Mouse (Mus musculus): ENCODE results near the gene Ina. TPM values are rescaled to one million over a fixed set of nuclear protein-coding genes. Genes with fewer than 3 reads are reported as not detected.

Gene Ina
- total and polyA plus RNA-seq, 3 experiments: not detected

- DNase-seq (ENCODE audit: low read depth, low spot score): no peak
- H3K79me2 ChIP-seq (ENCODE audit: control insufficient read depth, insufficient read depth, low read length, poor library complexity): no peaks in the 10 kb centered on the region
- H3K36me3 ChIP-seq (ENCODE audit: control insufficient read depth in 1 of 2, insufficient read depth in 2 of 2, low read length in 2 of 2): no peaks in the 10 kb centered on the region
- no peaks in the 10 kb centered on the region for H3K4me1 ChIP-seq (ENCODE audit: control insufficient read depth in 1 of 2, insufficient read depth in 2 of 2, low read length in 2 of 2)
- no peak overlapping the region for H3K27ac ChIP-seq (ENCODE audit: control insufficient read depth, low read depth, low read length)
- no peak overlapping the region for H3K9ac ChIP-seq (ENCODE audit: control insufficient read depth, low read depth, low read length, poor library complexity, severe bottlenecking)
- TF ChIP-seq RCOR1 (IDR thresholded peaks at IDR 0.05; ENCODE audit: low read depth, low read length) (no peak), CTCF (IDR thresholded peaks at IDR 0.05 in 2 of 3, conservative IDR thresholded peaks at IDR 0.05 in 1 of 3; ENCODE audit: control insufficient read depth in 1 of 3, insufficient read depth in 1 of 3, low read depth in 2 of 3, low read length in 3 of 3, poor library complexity in 1 of 3, severe bottlenecking in 1 of 3) (no peak), GABPA (IDR thresholded peaks at IDR 0.05; ENCODE audit: low read depth, low read length) (no peak), ETS1 (IDR thresholded peaks at IDR 0.05; ENCODE audit: low read depth, low read length) (no peak), JUND (IDR thresholded peaks at IDR 0.05; ENCODE audit: low read depth, low read length) (no peak)
- no peak overlapping the region for H3K4me3 ChIP-seq (ENCODE audit: control insufficient read depth in 1 of 2, insufficient read depth in 1 of 2, low read depth in 2 of 2, low read length in 2 of 2)
- H3K27me3 ChIP-seq (ENCODE audit: control insufficient read depth in 1 of 2, insufficient read depth in 2 of 2, low read length in 2 of 2): peaks cover 0 to 7% of the 10 kb centered on the region in 2 experiments; a peak in 2 of 4 replicates
- H3K9me3 ChIP-seq (replicated peaks; ENCODE audit: insufficient read depth, low read length): no peaks in the 10 kb centered on the region
Observed at GRCm38 (mm10) chr19:47018330-47018729, 3.8 kb downstream of the Ina start.

- Histone ChIP-seq H3K27me3 (ENCODE audit: control insufficient read depth in 1 of 2, insufficient read depth in 2 of 2, low read length in 2 of 2) (peaks cover 0 to 7% of the 10 kb centered on the region in 2 experiments; a peak in 2 of 4 replicates), H3K36me3 (ENCODE audit: control insufficient read depth in 1 of 2, insufficient read depth in 2 of 2, low read length in 2 of 2) (no peaks in the 10 kb centered on the region), H3K27ac (ENCODE audit: control insufficient read depth, low read depth, low read length) (no peak overlapping the region), H3K79me2 (ENCODE audit: control insufficient read depth, insufficient read depth, low read length, poor library complexity) (no peaks in the 10 kb centered on the region), H3K4me3 (ENCODE audit: control insufficient read depth in 1 of 2, insufficient read depth in 1 of 2, low read depth in 2 of 2, low read length in 2 of 2) (no peak overlapping the region), H3K9ac (ENCODE audit: control insufficient read depth, low read depth, low read length, poor library complexity, severe bottlenecking) (no peak overlapping the region), H3K9me3 (replicated peaks; ENCODE audit: insufficient read depth, low read length) (no peaks in the 10 kb centered on the region), H3K4me1 (ENCODE audit: control insufficient read depth in 1 of 2, insufficient read depth in 2 of 2, low read length in 2 of 2) (no peaks in the 10 kb centered on the region)
- TF ChIP-seq CHD2 (IDR thresholded peaks at IDR 0.05; ENCODE audit: low read length): no peak
- no peak for TF ChIP-seq USF2 (IDR thresholded peaks at IDR 0.05; ENCODE audit: borderline replicate concordance in 1 of 2, insufficient read depth in 1 of 2, low read depth in 1 of 2, low read length in 2 of 2)
- no peak for TF ChIP-seq MAX (IDR thresholded peaks at IDR 0.05; ENCODE audit: low read length)
- TF ChIP-seq POLR2AphosphoS2 (IDR thresholded peaks at IDR 0.05; ENCODE audit: low read length): no peak
- TF ChIP-seq ZKSCAN1 (IDR thresholded peaks at IDR 0.05; ENCODE audit: low read depth, low read length): no peak
- no peak for TF ChIP-seq ZC3H11A (IDR thresholded peaks at IDR 0.05; ENCODE audit: low read depth, low read length)
- no peak for TF ChIP-seq MYB (IDR thresholded peaks at IDR 0.05; ENCODE audit: low read depth, low read length)
- no peak for TF ChIP-seq E2F4 (IDR thresholded peaks at IDR 0.05; ENCODE audit: borderline replicate concordance, low read depth, low read length)
- TF ChIP-seq JUND (IDR thresholded peaks at IDR 0.05; ENCODE audit: low read depth, low read length): no peak
- no peak for TF ChIP-seq TAL1 (IDR thresholded peaks at IDR 0.05; ENCODE audit: low read length)
- TF ChIP-seq ETS1 (IDR thresholded peaks at IDR 0.05; ENCODE audit: low read depth, low read length): no peak
- TF ChIP-seq ZNF384 (IDR thresholded peaks at IDR 0.05; ENCODE audit: low read depth, low read length): no peak
- no peak for TF ChIP-seq RCOR1 (IDR thresholded peaks at IDR 0.05; ENCODE audit: low read depth, low read length)
- TF ChIP-seq NRF1 (IDR thresholded peaks at IDR 0.05; ENCODE audit: insufficient read depth, low read depth, low read length, poor library complexity, severe bottlenecking): no peak
- no peak for TF ChIP-seq EP300 (IDR thresholded peaks at IDR 0.05; ENCODE audit: low read depth in 1 of 2, low read length in 2 of 2)
- TF ChIP-seq SIN3A (IDR thresholded peaks at IDR 0.05; ENCODE audit: low read length): no peak
- no peak for DNase-seq (ENCODE audit: low read depth, low spot score)
Observed at GRCm38 (mm10) chr19:47019326-47019725, 4.8 kb downstream of the Ina start.

Measured in MEL (cell line).